Mouse (Mus musculus) embryonic facial prominence, embryonic 11.5 days (tissue): ENCODE data around the gene Rhbdd1. TPM values are rescaled to one million over a fixed set of nuclear protein-coding genes. Genes with fewer than 3 reads are reported as not detected.
A peak's percentile ranks its signal among the peaks of the same experiment; 100 is the strongest.

Experiments used
- ATAC-seq: fragments of 200-750 bp; cut with Nextera tagmentation; replicated peaks from 2 replicates; pipeline ENCODE4 v1.8.0; 2017; ENCODE audit warnings: low read depth; ENCODE audit not compliant: insufficient number of reproducible peaks, low FRiP score, low TSS enrichment
- DNase-seq: peaks from one replicate; pipeline ENCODE4 v3.0.0-alpha.2; 2015; ENCODE audit warnings: low spot score
- H3K27ac ChIP-seq: fragments of 300-500 bp; sonication (generic); replicated peaks from 2 replicates; pipeline ENCODE4 v1.5.1; 2014; ENCODE audit warnings: mild to moderate bottlenecking, low read depth, low read length, control low read depth
- H3K27me3 ChIP-seq: fragments of 300-500 bp; sonication (generic); 2 replicates; pipeline ENCODE4 v1.6.1; 2014; ENCODE audit warnings: mild to moderate bottlenecking, low read length, moderate library complexity, mixed read lengths; ENCODE audit not compliant: control insufficient read depth, insufficient read depth
- H3K36me3 ChIP-seq: fragments of 300-500 bp; sonication (generic); replicated peaks from 2 replicates; pipeline ENCODE4 v1.6.1; 2014; ENCODE audit warnings: low read depth, mild to moderate bottlenecking, low read length, moderate library complexity, mixed read lengths; ENCODE audit not compliant: control insufficient read depth, insufficient read depth
- H3K4me1 ChIP-seq: fragments of 300-500 bp; sonication (generic); 2 replicates; pipeline ENCODE4 v1.6.1; 2014; ENCODE audit warnings: low read length, mixed read lengths; ENCODE audit not compliant: control insufficient read depth, insufficient read depth
- H3K4me2 ChIP-seq: fragments of 300-500 bp; sonication (generic); 2 replicates; pipeline ENCODE4 v1.6.1; 2014; ENCODE audit warnings: low read depth, mild to moderate bottlenecking, control low read depth, low read length, moderate library complexity
- H3K4me3 ChIP-seq: fragments of 300-500 bp; sonication (generic); 2 replicates; pipeline ENCODE4 v1.5.1; 2014; ENCODE audit warnings: low read depth, low read length, control low read depth
- H3K9ac ChIP-seq: fragments of 300-500 bp; sonication (generic); replicated peaks from 2 replicates; pipeline ENCODE4 v1.6.1; 2014; ENCODE audit warnings: mild to moderate bottlenecking, control low read depth, low read length
- H3K9me3 ChIP-seq: fragments of 300-500 bp; sonication (generic); replicated peaks from 2 replicates; pipeline ENCODE4 v1.6.1; 2016; ENCODE audit warnings: mild to moderate bottlenecking, low read length, inconsistent platforms, mixed read lengths; ENCODE audit not compliant: control insufficient read depth
- WGBS: fragments of 180-500 bp; shearing (Covaris S2); extraction: QIAGEN DNeasy Blood & Tissue Kit; methylation state at CpG from one replicate; pipeline ENCODE4 v1.1.7; 2014; 5-methylcytosine and 5-hydroxymethylcytosine counted together
- polyA plus RNA-seq: library from polyadenylated mRNA; unstranded; fragments of >200 nt; fragmentation: Nextera tagmentation; extraction: Ambion mirVana; gene quantifications from 2 replicates; pipeline ENCODE4 v1.2.1, GENCODE M21; 2014

Gene Rhbdd1
- polyA plus RNA-seq, 1 experiment from 2014 or later: 6.7 TPM

DNA sequence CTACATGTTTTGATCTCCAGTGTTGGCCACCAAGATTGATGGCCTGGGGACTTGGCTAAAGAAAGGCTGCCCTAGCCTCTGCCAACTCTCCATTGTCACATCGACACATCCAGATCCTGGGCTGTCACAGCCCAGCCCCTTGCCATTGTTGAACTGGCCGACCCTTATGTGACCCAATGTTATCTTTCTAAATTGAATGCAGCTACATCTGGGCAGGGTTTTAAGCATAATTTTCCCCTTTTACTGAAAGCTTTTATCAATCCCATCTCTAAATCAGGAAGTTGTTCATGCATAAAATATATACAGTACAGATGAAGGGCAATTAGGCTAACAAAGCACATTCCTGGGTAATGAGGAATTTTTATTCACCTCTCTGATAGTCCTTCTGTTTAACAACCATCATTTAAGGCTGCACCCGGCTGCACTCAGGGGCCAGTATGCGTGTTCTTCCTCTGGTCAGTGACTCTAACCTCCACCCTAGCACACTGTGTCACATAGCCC lies 158.3 kb downstream of the Rhbdd1 start:
- no peak for ATAC-seq
- Histone ChIP-seq H3K4me3 (no peak overlapping the region), H3K27ac (no peak overlapping the region), H3K4me2 (no peak overlapping the region), H3K9ac (no peak overlapping the region), H3K9me3 (no peaks in the 10 kb centered on the region), H3K4me1 (no peaks in the 10 kb centered on the region), H3K27me3 (no peaks in the 10 kb centered on the region), H3K36me3 (no peaks in the 10 kb centered on the region)
- WGBS: 30% methylated on average over 4 of the region's 4 CpGs
- DNase-seq: no peak

DNA sequence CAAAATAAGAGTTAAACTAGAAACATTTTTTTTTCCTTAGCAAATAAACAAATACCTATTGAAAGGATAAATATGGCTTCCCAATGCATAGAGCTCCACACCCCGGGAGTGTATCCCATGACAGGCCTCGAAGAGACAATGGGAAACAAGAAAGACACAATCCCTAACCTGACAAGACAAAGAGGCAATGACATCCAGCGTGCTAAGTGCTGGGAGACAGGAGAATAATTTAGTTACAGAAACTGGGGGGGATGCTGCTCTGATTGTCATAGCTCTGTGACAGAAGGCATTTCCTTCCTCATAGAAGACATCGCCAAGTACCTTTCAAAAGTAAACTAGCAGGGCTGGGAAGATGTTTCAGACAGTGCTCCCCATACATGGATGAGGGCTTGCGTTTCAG lies 159.0 kb downstream of the Rhbdd1 start:
- WGBS: 76% methylated on average over 5 of the region's 5 CpGs
- DNase-seq: no peak

DNA sequence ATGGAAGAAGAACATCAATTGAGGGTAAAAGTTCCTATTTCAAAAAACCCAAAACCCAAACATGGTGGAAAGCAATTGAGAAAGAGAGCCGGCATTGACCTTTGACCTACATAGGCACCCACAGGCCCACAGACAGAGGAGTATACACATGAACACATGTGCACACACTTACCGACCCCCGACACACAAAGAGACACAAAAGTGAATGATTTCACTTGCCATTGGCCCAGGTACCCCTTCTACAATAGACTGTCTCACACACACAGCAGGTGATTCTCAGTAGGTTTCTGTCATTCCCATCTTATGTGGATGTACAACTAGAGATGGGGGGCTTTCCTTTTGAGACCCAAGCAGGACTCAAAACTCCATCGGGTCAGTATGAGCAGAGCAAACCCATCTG lies 159.6 kb downstream of the Rhbdd1 start:
- WGBS: 62% methylated on average over 4 of the region's 4 CpGs
- no peak for ATAC-seq

More for the DNA sequence above, 159.0 kb downstream of the Rhbdd1 start:
- no peaks in the 10 kb centered on the region for H3K9me3 ChIP-seq
- H3K4me1 ChIP-seq: no peaks in the 10 kb centered on the region
- no peak overlapping the region for H3K4me2 ChIP-seq
- no peak overlapping the region for H3K27ac ChIP-seq
- H3K27me3 ChIP-seq: no peaks in the 10 kb centered on the region
- ATAC-seq: no peak
- H3K4me3 ChIP-seq: no peak overlapping the region
- no peaks in the 10 kb centered on the region for H3K36me3 ChIP-seq
- no peak overlapping the region for H3K9ac ChIP-seq

DNA sequence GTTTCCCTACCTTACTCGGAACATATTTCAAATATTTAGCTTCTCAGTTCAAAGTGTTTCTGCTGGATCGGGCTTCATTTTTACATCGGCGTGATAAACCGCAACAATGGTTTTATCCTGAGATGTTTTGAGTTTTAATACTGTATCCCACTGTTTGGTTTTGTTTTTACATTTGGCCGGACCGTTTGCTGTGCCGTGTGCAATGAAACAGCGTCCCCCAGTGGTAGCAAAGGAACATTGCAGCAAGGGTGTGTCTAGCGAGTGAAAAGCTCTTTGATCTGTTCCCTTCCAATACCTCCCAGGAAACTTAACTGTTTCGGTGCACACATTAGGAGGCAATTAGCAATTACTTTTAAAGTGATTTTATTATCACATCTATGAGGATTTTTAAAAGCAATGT lies 160.0 kb downstream of the Rhbdd1 start:
- Histone ChIP-seq H3K4me3 (no peak overlapping the region), H3K4me1 (no peaks in the 10 kb centered on the region), H3K27ac (no peak overlapping the region), H3K9me3 (no peaks in the 10 kb centered on the region), H3K9ac (no peak overlapping the region), H3K27me3 (no peaks in the 10 kb centered on the region), H3K36me3 (no peaks in the 10 kb centered on the region), H3K4me2 (no peak overlapping the region)
- WGBS: 40% methylated on average over 11 of the region's 11 CpGs
- ATAC-seq: peak; percentile 21; the same call in 1 of the 2 replicates
- peak; percentile 72 for DNase-seq

More for the DNA sequence above, 159.6 kb downstream of the Rhbdd1 start:
- Histone ChIP-seq H3K36me3 (no peaks in the 10 kb centered on the region), H3K4me1 (no peaks in the 10 kb centered on the region), H3K27ac (no peak overlapping the region), H3K27me3 (no peaks in the 10 kb centered on the region), H3K9ac (no peak overlapping the region), H3K4me2 (no peak overlapping the region), H3K4me3 (no peak overlapping the region), H3K9me3 (no peaks in the 10 kb centered on the region)
- no peak for DNase-seq

DNA sequence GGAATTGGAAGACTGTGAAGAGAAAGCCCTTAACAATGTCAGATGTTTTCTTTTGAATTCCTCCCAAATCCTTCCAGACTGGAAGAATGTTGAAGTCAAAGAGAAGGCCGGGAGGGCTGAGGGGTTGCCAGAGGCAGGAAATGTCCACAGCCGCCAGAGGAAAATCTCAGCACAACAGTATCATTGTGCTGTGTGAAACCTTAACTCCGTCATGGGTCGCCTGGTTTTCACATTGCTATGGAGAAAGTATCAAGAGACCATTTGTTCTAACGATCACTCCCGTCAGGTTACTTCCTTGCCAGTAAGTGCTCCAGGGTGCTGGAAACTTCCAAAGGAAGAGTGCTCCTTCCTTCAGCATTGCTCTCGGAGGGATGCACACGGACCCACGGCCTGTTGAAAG lies 160.5 kb downstream of the Rhbdd1 start:
- no peaks in the 10 kb centered on the region for H3K9me3 ChIP-seq
- H3K4me2 ChIP-seq: no peak overlapping the region
- peak; percentile 75 for DNase-seq
- ATAC-seq: peak; percentile 40; the same call in 1 of the 2 replicates
- WGBS: 6% methylated on average over 9 of the region's 9 CpGs
- no peaks in the 10 kb centered on the region for H3K27me3 ChIP-seq
- no peaks in the 10 kb centered on the region for H3K36me3 ChIP-seq
- no peak overlapping the region for H3K27ac ChIP-seq
- no peaks in the 10 kb centered on the region for H3K4me1 ChIP-seq
- H3K9ac ChIP-seq: no peak overlapping the region
- no peak overlapping the region for H3K4me3 ChIP-seq

DNA sequence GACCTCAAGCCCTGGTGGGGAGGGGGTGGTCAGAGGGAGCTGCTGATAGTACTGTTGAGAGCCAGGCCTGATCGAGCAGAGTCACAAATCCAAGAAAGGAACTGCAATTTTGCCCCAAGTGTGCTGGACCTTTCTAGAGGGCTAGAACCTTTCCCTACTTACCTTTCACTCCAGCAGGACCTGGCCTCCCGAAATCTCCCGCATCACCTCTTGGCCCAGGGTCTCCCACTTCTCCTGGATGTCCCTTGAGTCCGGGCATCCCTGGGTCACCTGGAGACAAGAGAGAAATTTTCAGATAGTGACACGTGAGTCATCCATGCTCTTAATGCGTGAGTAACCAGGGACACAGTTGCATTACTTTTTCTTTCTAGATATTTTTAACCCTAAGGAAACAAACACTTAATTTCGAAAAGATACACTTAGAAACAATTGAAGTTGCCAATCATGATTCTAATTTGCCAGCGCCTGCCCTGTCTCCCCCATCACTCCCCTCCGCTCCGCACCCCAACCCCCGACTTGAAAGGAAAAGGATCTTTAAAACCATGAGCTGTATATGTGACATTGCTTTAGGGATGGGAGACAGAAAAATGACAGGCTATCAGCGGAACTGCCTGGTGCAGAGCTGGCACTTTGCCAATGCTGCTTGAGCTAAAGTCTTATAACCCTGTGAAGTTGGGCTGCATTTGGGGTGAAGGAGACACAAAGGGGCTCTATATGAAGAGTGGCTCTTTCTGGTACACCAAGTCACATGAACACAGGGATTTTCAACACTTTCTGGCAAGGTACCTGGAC lies 163.6 kb downstream of the Rhbdd1 start:
- no peak for DNase-seq
- no peaks in the 10 kb centered on the region for H3K27me3 ChIP-seq
- no peaks in the 10 kb centered on the region for H3K9me3 ChIP-seq
- no peak overlapping the region for H3K4me3 ChIP-seq
- no peak overlapping the region for H3K9ac ChIP-seq
- no peak for ATAC-seq
- H3K27ac ChIP-seq: no peak overlapping the region
- H3K4me1 ChIP-seq: no peaks in the 10 kb centered on the region
- no peak overlapping the region for H3K4me2 ChIP-seq
- no peaks in the 10 kb centered on the region for H3K36me3 ChIP-seq
- WGBS: 88% methylated on average over 12 of the region's 12 CpGs

DNA sequence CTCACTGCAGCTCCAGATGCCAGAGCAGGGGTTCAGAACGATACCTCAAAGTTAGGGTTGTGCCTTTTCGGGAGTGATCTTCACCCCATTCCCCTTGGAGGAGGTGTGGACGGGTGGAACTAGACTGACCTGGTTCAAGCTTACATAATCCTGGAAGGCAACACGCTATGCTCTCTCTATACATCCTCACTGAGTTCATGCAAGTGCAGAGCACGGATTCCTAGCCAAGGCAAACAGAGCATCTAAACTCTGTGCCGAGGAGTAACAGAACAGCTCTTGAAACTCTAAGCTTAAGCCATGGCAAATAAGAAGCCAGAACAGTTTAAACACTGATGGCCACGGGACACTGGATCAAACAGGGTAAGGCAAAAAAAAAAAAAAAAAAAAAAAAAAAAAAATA lies 166.1 kb downstream of the Rhbdd1 start:
- DNase-seq (no peak), ATAC-seq (no peak)
- Histone ChIP-seq H3K27ac (no peak overlapping the region), H3K4me1 (no peaks in the 10 kb centered on the region), H3K36me3 (no peaks in the 10 kb centered on the region), H3K9ac (no peak overlapping the region), H3K9me3 (no peaks in the 10 kb centered on the region), H3K4me3 (no peak overlapping the region), H3K27me3 (no peaks in the 10 kb centered on the region), H3K4me2 (no peak overlapping the region)
- 89% methylated on average over 7 of the region's 7 CpGs for WGBS

DNA sequence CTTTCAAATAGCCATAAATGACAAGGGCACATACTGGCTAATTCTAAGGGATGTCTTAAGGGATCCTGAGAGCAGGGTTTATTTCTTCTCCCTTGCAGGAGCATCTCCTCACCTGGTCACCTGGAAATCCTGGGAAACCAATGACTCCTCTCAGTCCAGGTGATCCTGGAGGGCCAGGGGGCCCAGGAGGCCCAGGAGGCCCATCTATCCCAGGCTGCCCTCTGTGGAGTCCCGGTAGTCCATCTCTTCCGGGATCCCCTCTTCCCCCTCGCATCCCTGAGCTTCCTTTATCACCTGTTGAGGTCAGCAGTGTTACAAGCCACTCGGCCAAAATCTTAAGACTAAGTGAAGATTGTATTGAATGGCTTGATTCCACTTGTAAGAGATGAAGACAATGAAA lies 170.1 kb downstream of the Rhbdd1 start:
- Histone ChIP-seq H3K36me3 (no peaks in the 10 kb centered on the region), H3K27ac (no peak overlapping the region), H3K4me2 (no peak overlapping the region), H3K4me1 (no peaks in the 10 kb centered on the region), H3K27me3 (no peaks in the 10 kb centered on the region), H3K4me3 (no peak overlapping the region), H3K9me3 (no peaks in the 10 kb centered on the region), H3K9ac (no peak overlapping the region)
- WGBS: 89% methylated on average over 4 of the region's 4 CpGs
- DNase-seq (no peak), ATAC-seq (no peak)
